Mouse (Mus musculus) neural tube, embryonic 13.5 days (tissue): Measurements from ENCODE around the gene Olfr701. TPM values are rescaled to one million over a fixed set of nuclear protein-coding genes. Genes with fewer than 3 reads are reported as not detected.

ENCODE experiments used
- ATAC-seq: fragments of 200-750 bp; cut with Nextera tagmentation; 2 replicates; pipeline ENCODE4 v1.8.0; 2017; ENCODE audit warnings: low read depth, mild to moderate bottlenecking, moderate TSS enrichment, moderate library complexity
- H3K27ac ChIP-seq: fragments of 300-500 bp; sonication (generic); replicated peaks from 2 replicates; pipeline ENCODE4 v1.5.1; 2015; ENCODE audit warnings: moderate library complexity, mild to moderate bottlenecking, inconsistent platforms
- H3K27me3 ChIP-seq: fragments of 300-500 bp; sonication (generic); 2 replicates; pipeline ENCODE4 v1.6.1; 2015; ENCODE audit warnings: mild to moderate bottlenecking, inconsistent platforms
- H3K36me3 ChIP-seq: fragments of 300-500 bp; sonication (generic); 2 replicates; pipeline ENCODE4 v1.6.1; 2015; ENCODE audit warnings: mild to moderate bottlenecking, inconsistent platforms
- H3K4me1 ChIP-seq: fragments of 300-500 bp; sonication (generic); replicated peaks from 2 replicates; pipeline ENCODE4 v1.6.1; 2015; ENCODE audit warnings: inconsistent platforms
- H3K4me2 ChIP-seq: fragments of 300-500 bp; sonication (generic); 2 replicates; pipeline ENCODE4 v1.6.1; 2015; ENCODE audit warnings: inconsistent platforms, mild to moderate bottlenecking, moderate library complexity
- H3K4me3 ChIP-seq: fragments of 300-500 bp; sonication (generic); 2 replicates; pipeline ENCODE4 v1.5.1; 2015; ENCODE audit warnings: mild to moderate bottlenecking, inconsistent platforms
- H3K9ac ChIP-seq: fragments of 300-500 bp; sonication (generic); 2 replicates; pipeline ENCODE4 v1.6.1; 2015; ENCODE audit warnings: moderate library complexity, mild to moderate bottlenecking, inconsistent platforms
- H3K9me3 ChIP-seq: fragments of 300-500 bp; sonication (generic); 2 replicates; pipeline ENCODE4 v1.6.1; 2016; ENCODE audit warnings: inconsistent platforms
- WGBS: fragments of 180-500 bp; shearing (Covaris S2); methylation state at CpG from one replicate; pipeline ENCODE4 v1.1.7; 2015; 5-methylcytosine and 5-hydroxymethylcytosine counted together
- polyA plus RNA-seq: library from polyadenylated mRNA; unstranded; fragments of >200 nt; fragmentation: Nextera tagmentation; extraction: Ambion mirVana; gene quantifications from 2 replicates; pipeline ENCODE4 v1.2.1, GENCODE M21; 2015

The Olfr701 gene
- not detected in 2 replicates for polyA plus RNA-seq

- Histone ChIP-seq H3K36me3 (no peaks in the 10 kb centered on the region), H3K27ac (no peak within 1 kb of the TSS), H3K4me1 (no peaks in the 10 kb centered on the region), H3K9ac (no peak within 1 kb of the TSS), H3K4me3 (no peak within 1 kb of the TSS), H3K27me3 (no peaks in the 10 kb centered on the region), H3K4me2 (no peak within 1 kb of the TSS), H3K9me3 (no peaks in the 10 kb centered on the region)
- WGBS: 87% methylated on average over 2 of the region's 2 CpGs
- no peak for ATAC-seq
Observed at GRCm38 (mm10) chr7:106813829-106814228, at the start of gene Olfr701. Olfr701 (plus strand) TSS chr7:106814129.

GRCm38 (mm10) chr7:106788330-106788729 is 25.6 kb upstream of the Olfr701 start:
- Histone ChIP-seq H3K4me3 (no peak overlapping the region), H3K27ac (no peak overlapping the region), H3K4me2 (no peak overlapping the region), H3K9ac (no peak overlapping the region), H3K36me3 (no peaks in the 10 kb centered on the region), H3K9me3 (no peaks in the 10 kb centered on the region), H3K27me3 (no peaks in the 10 kb centered on the region), H3K4me1 (no peaks in the 10 kb centered on the region)
- no peak for ATAC-seq

- H3K9ac ChIP-seq: no peak within 1 kb of the TSS
- H3K36me3 ChIP-seq: no peaks in the 10 kb centered on the region
- H3K4me2 ChIP-seq: no peak within 1 kb of the TSS
- no peaks in the 10 kb centered on the region for H3K4me1 ChIP-seq
- H3K9me3 ChIP-seq: no peaks in the 10 kb centered on the region
- H3K27ac ChIP-seq: no peak within 1 kb of the TSS
- WGBS: 95% methylated on average over 1 of the region's 1 CpGs
- no peaks in the 10 kb centered on the region for H3K27me3 ChIP-seq
- no peak within 1 kb of the TSS for H3K4me3 ChIP-seq
- ATAC-seq: no peak
Observed at GRCm38 (mm10) chr7:106793098-106793497, 20.8 kb upstream of the Olfr701 start, which contains the start of gene Olfr699. Olfr699 (minus strand) TSS chr7:106793198.

GRCm38 (mm10) chr7:106808734-106809133 is 5.2 kb upstream of the Olfr701 start, which contains the start of gene Olfr700:
Olfr700 (minus strand) TSS chr7:106808834.
- Histone ChIP-seq H3K9me3 (no peaks in the 10 kb centered on the region), H3K27ac (no peak within 1 kb of the TSS), H3K4me3 (no peak within 1 kb of the TSS), H3K36me3 (no peaks in the 10 kb centered on the region), H3K4me2 (no peak within 1 kb of the TSS), H3K27me3 (no peaks in the 10 kb centered on the region), H3K4me1 (no peaks in the 10 kb centered on the region), H3K9ac (no peak within 1 kb of the TSS)
- ATAC-seq: no peak
- 90% methylated on average over 1 of the region's 1 CpGs for WGBS

- 70% methylated on average over 2 of the region's 2 CpGs for WGBS
- Histone ChIP-seq H3K9me3 (no peaks in the 10 kb centered on the region), H3K4me1 (no peaks in the 10 kb centered on the region), H3K27ac (no peak overlapping the region), H3K36me3 (no peaks in the 10 kb centered on the region), H3K27me3 (no peaks in the 10 kb centered on the region), H3K4me2 (no peak overlapping the region), H3K9ac (no peak overlapping the region), H3K4me3 (no peak overlapping the region)
- ATAC-seq: no peak
Observed at GRCm38 (mm10) chr7:106815775-106816174, 1.8 kb downstream of the Olfr701 start.

- ATAC-seq: no peak
- no peak overlapping the region for H3K4me3 ChIP-seq
- no peaks in the 10 kb centered on the region for H3K9me3 ChIP-seq
- H3K4me2 ChIP-seq: no peak overlapping the region
- H3K27me3 ChIP-seq: no peaks in the 10 kb centered on the region
- H3K9ac ChIP-seq: no peak overlapping the region
- H3K27ac ChIP-seq: no peak overlapping the region
- H3K4me1 ChIP-seq: no peaks in the 10 kb centered on the region
- no peaks in the 10 kb centered on the region for H3K36me3 ChIP-seq
Observed at GRCm38 (mm10) chr7:106818414-106818813, 4.5 kb downstream of the Olfr701 start.

- no peak within 1 kb of the TSS for H3K4me2 ChIP-seq
- no peaks in the 10 kb centered on the region for H3K27me3 ChIP-seq
- no peak for ATAC-seq
- no peak within 1 kb of the TSS for H3K27ac ChIP-seq
- H3K4me3 ChIP-seq: no peak within 1 kb of the TSS
- no peaks in the 10 kb centered on the region for H3K4me1 ChIP-seq
- no peak within 1 kb of the TSS for H3K9ac ChIP-seq
- no peaks in the 10 kb centered on the region for H3K9me3 ChIP-seq
- H3K36me3 ChIP-seq: no peaks in the 10 kb centered on the region
Observed at GRCm38 (mm10) chr7:106833793-106834192, 19.9 kb downstream of the Olfr701 start, which contains the start of gene Olfr702. Olfr702 (minus strand) TSS chr7:106833893.

GRCm38 (mm10) chr7:106843060-106843459 is 29.1 kb downstream of the Olfr701 start, which contains the start of gene Olfr703:
Olfr703 (plus strand) TSS chr7:106843360.
- no peak for ATAC-seq
- Histone ChIP-seq H3K4me2 (no peak within 1 kb of the TSS), H3K9ac (no peak within 1 kb of the TSS), H3K4me3 (no peak within 1 kb of the TSS), H3K4me1 (no peaks in the 10 kb centered on the region), H3K36me3 (no peaks in the 10 kb centered on the region), H3K9me3 (no peaks in the 10 kb centered on the region), H3K27me3 (no peaks in the 10 kb centered on the region), H3K27ac (no peak within 1 kb of the TSS)
- 67% methylated on average over 2 of the region's 2 CpGs for WGBS

- ATAC-seq: no peak
Observed at GRCm38 (mm10) chr7:106862885-106863284, 49.0 kb downstream of the Olfr701 start, which contains the start of gene Olfr704. Olfr704 (plus strand) TSS chr7:106863185.

More at GRCm38 (mm10) chr7:106862885-106863284, 49.0 kb downstream of the Olfr701 start, which contains the start of gene Olfr704:
- no peaks in the 10 kb centered on the region for H3K9me3 ChIP-seq
- H3K4me1 ChIP-seq: no peaks in the 10 kb centered on the region
- no peaks in the 10 kb centered on the region for H3K27me3 ChIP-seq
- no peak within 1 kb of the TSS for H3K27ac ChIP-seq
- H3K4me3 ChIP-seq: no peak within 1 kb of the TSS
- H3K4me2 ChIP-seq: no peak within 1 kb of the TSS
- H3K9ac ChIP-seq: no peak within 1 kb of the TSS
- H3K36me3 ChIP-seq: no peaks in the 10 kb centered on the region

Other genes starting within 250 kb of the Olfr701 start
- gene Olfr693, start 133.5 kb upstream of the Olfr701 start, polyA plus RNA-seq: not detected in 2 replicates
- gene Olfr694, start 122.3 kb upstream of the Olfr701 start, polyA plus RNA-seq: not detected in 2 replicates
- gene Olfr695, start 97.7 kb upstream of the Olfr701 start, polyA plus RNA-seq: not detected in 2 replicates
- not detected in 2 replicates for gene Olfr697, start 71.7 kb upstream of the Olfr701 start, polyA plus RNA-seq
- not detected in 2 replicates for gene Olfr698, start 58.7 kb upstream of the Olfr701 start, polyA plus RNA-seq
- gene Olfr699, start 20.9 kb upstream of the Olfr701 start, polyA plus RNA-seq: not detected in 2 replicates
- not detected in 2 replicates for gene Olfr700, start 5.3 kb upstream of the Olfr701 start, polyA plus RNA-seq
- gene Olfr702, start 19.8 kb downstream of the Olfr701 start, polyA plus RNA-seq: not detected in 2 replicates
- gene Olfr703, start 29.2 kb downstream of the Olfr701 start, polyA plus RNA-seq: not detected in 2 replicates
- gene Olfr704, start 49.1 kb downstream of the Olfr701 start, polyA plus RNA-seq: not detected in 2 replicates
- gene Olfr705, start 62.8 kb downstream of the Olfr701 start, polyA plus RNA-seq: not detected in 2 replicates
- not detected in 2 replicates for gene Olfr706, start 74.0 kb downstream of the Olfr701 start, polyA plus RNA-seq
- gene Olfr707, start 87.1 kb downstream of the Olfr701 start, polyA plus RNA-seq: not detected in 2 replicates
- gene Olfr1532-ps1, start 93.9 kb downstream of the Olfr701 start, polyA plus RNA-seq: not detected in 2 replicates
- gene Olfr709-ps1, start 118.1 kb downstream of the Olfr701 start, polyA plus RNA-seq: not detected in 2 replicates
- gene Olfr710, start 134.2 kb downstream of the Olfr701 start, polyA plus RNA-seq: not detected in 2 replicates
- gene Olfr6, start 149.8 kb downstream of the Olfr701 start, polyA plus RNA-seq: not detected in 2 replicates
- not detected in 2 replicates for gene Olfr711, start 161.3 kb downstream of the Olfr701 start, polyA plus RNA-seq
- gene Olfr2, start 191.9 kb downstream of the Olfr701 start, polyA plus RNA-seq: not detected in 2 replicates
- gene Olfr713, start 217.0 kb downstream of the Olfr701 start, polyA plus RNA-seq: not detected in 2 replicates